Mouse (Mus musculus) adrenal gland, postnatal 10 days (tissue): ENCODE measurements at regions not wholly inside any gene's neighbourhood (a gene's known extent, or its start where the extent isn't known, plus 50 kb on each side); places are given as distances from the start of the nearest gene placed in this dataset.
A peak's percentile ranks its signal among the peaks of the same experiment; 100 is the strongest.

Experiments
- DNase-seq: peaks from one replicate; pipeline ENCODE4 v3.0.0; 2021; ENCODE audit warnings: mixed read lengths

- no peak for DNase-seq
Observed at GRCm38 (mm10) chr5:51758289-51758688, 190.8 kb upstream of the Ppargc1a start.

GRCm38 (mm10) chr5:51757864-51758263 lies 190.3 kb upstream of the Ppargc1a start:
- no peak for DNase-seq

GRCm38 (mm10) chr5:51752024-51752423 lies 184.5 kb upstream of the Ppargc1a start:
- no peak for DNase-seq

GRCm38 (mm10) chr5:51750456-51750855 lies 182.9 kb upstream of the Ppargc1a start:
- no peak for DNase-seq

GRCm38 (mm10) chr5:51740893-51741292 lies 173.4 kb upstream of the Ppargc1a start:
- no peak for DNase-seq

GRCm38 (mm10) chr5:51730241-51730640 lies 162.7 kb upstream of the Ppargc1a start:
- DNase-seq: no peak

- no peak for DNase-seq
Observed at GRCm38 (mm10) chr5:51729771-51730170, 162.2 kb upstream of the Ppargc1a start.

- no peak for DNase-seq
Observed at GRCm38 (mm10) chr5:51726762-51727161, 159.2 kb upstream of the Ppargc1a start.

GRCm38 (mm10) chr5:51718911-51719310 lies 151.4 kb upstream of the Ppargc1a start:
- no peak for DNase-seq

- no peak for DNase-seq
Observed at GRCm38 (mm10) chr5:51718451-51718850, 150.9 kb upstream of the Ppargc1a start.

- DNase-seq: peak; percentile 3
Observed at GRCm38 (mm10) chr5:51711860-51712560, 144.5 kb upstream of the Ppargc1a start.

- DNase-seq: no peak
Observed at GRCm38 (mm10) chr5:51710664-51711063, 143.1 kb upstream of the Ppargc1a start.

- no peak for DNase-seq
Observed at GRCm38 (mm10) chr5:51709447-51709991, 142.0 kb upstream of the Ppargc1a start.

- DNase-seq: no peak
Observed at GRCm38 (mm10) chr5:51679884-51680283, 112.4 kb upstream of the Ppargc1a start.

- no peak for DNase-seq
Observed at GRCm38 (mm10) chr5:51671190-51671589, 103.7 kb upstream of the Ppargc1a start.

GRCm38 (mm10) chr5:51665241-51665640 lies 97.7 kb upstream of the Ppargc1a start:
- no peak for DNase-seq

GRCm38 (mm10) chr5:51658232-51658896 lies 90.8 kb upstream of the Ppargc1a start:
- DNase-seq: no peak

- DNase-seq: no peak
Observed at GRCm38 (mm10) chr5:51653507-51653906, 86.0 kb upstream of the Ppargc1a start.

GRCm38 (mm10) chr5:51624400-51624799 lies 56.9 kb upstream of the Ppargc1a start:
- DNase-seq: no peak
